ENCODE assay signal across 12 mouse cellular contexts in the genomic region with DNA sequence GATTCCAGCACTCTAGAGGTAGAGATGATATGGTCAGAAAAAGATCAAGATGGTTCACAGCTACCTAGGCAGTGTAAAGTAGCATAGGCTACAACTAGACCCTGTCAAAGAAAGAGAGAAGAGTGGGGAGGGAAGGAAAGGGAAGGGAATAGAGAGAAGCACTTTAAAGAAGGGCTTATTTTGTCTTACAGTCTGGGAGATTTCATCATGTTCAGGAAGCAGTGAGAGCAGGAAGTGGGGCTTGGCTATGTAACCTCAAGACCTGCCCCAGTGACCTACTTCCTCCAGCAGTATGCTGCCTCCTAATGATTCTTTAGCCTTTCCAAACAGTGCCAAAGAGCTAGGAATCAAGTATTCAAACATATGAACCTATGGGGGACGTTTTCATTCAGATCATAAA. TPM values are rescaled to one million over a fixed set of nuclear protein-coding genes. Genes with fewer than 3 reads are reported as not detected.
DNase-seq lines count a peak whose midpoint lies in the region; ATAC-seq and TF ChIP-seq lines count a peak whose summit lies in the region.
"Had no signal": no experiment of that assay in that cellular context is flagged by ENCODE, and none has a peak within 500 bp of the region (broad histone marks: within the 10 kb centered on the region; RNA-seq: fewer than 3 reads in every experiment).

No protein-coding gene starts in this region.

- ATAC-seq in liver, postnatal 0 days = peak; percentile 68
- no peak for ATAC-seq in liver, embryonic 12.5 days
- ATAC-seq in megakaryocyte-erythroid progenitor cell, adult 5-6 weeks (replicated peaks; ENCODE audit: low FRiP score, low TSS enrichment, poor library complexity, severe bottlenecking) = 0 out of 2 replicates have a peak, but pooled peaks have one; percentile 25

- H3K27ac ChIP-seq in liver, postnatal 0 days (ENCODE audit: low read depth) = peak overlapping the region; percentile 23; the same call in 1 of the 2 replicates
- H3K27ac ChIP-seq in liver, embryonic 12.5 days = no peak overlapping the region
- H3K27ac ChIP-seq in MEL (ENCODE audit: control insufficient read depth, low read depth, low read length) = no peak overlapping the region
- H3K27ac ChIP-seq in heart, adult 2 months = no peak overlapping the region
- H3K27ac ChIP-seq: kidney, embryonic 15.5 days; limb, embryonic 10.5 days had no signal

- peaks cover 29% of the 10 kb centered on the region for H3K4me1 ChIP-seq in liver, postnatal 0 days (ENCODE audit: insufficient read depth)
- H3K4me1 ChIP-seq in liver, embryonic 12.5 days = peaks cover 63% of the 10 kb centered on the region
- peaks cover 0 to 7% of the 10 kb centered on the region in 2 experiments; a peak in 1 of 4 replicates for H3K4me1 ChIP-seq in MEL (ENCODE audit: control insufficient read depth in 1 of 2, insufficient read depth in 2 of 2, low read length in 2 of 2)
- peaks cover 11% of the 10 kb centered on the region for H3K4me1 ChIP-seq in heart, adult 2 months (ENCODE audit: control insufficient read depth, insufficient read depth, low read length)

- WGBS in liver, postnatal 0 days (ENCODE audit: insufficient replicate concordance) = 43% methylated on average over 1 of the region's 1 CpGs
- 54% methylated on average over 1 of the region's 1 CpGs for WGBS in liver, embryonic 12.5 days (ENCODE audit: insufficient replicate concordance)
- 50% methylated on average over 1 of the region's 1 CpGs for WGBS in heart, adult 2 months

- no peak for TF ChIP-seq RAD21 in MEL (IDR thresholded peaks at IDR 0.05; ENCODE audit: low read depth, low read length)

- no peaks in the 10 kb centered on the region for H3K9me3 ChIP-seq in liver, postnatal 0 days (ENCODE audit: low read length)
- no peaks in the 10 kb centered on the region for H3K9me3 ChIP-seq in liver, embryonic 12.5 days (replicated peaks)
- H3K9me3 ChIP-seq in MEL (replicated peaks; ENCODE audit: insufficient read depth, low read length) = no peaks in the 10 kb centered on the region
- H3K9me3 ChIP-seq: limb, embryonic 10.5 days had no signal

- H3K79me2 ChIP-seq in MEL (ENCODE audit: control insufficient read depth, insufficient read depth, low read length, poor library complexity) = peaks cover 62% of the 10 kb centered on the region
- H3K79me2 ChIP-seq in heart, adult 2 months (replicated peaks; ENCODE audit: control insufficient read depth, insufficient read depth, low read length) = peaks cover 11% of the 10 kb centered on the region

- no peaks in the 10 kb centered on the region for H3K27me3 ChIP-seq in liver, postnatal 0 days (ENCODE audit: insufficient read depth, low read length)
- no peaks in the 10 kb centered on the region for H3K27me3 ChIP-seq in liver, embryonic 12.5 days (replicated peaks)
- H3K27me3 ChIP-seq in MEL (ENCODE audit: control insufficient read depth in 1 of 2, insufficient read depth in 2 of 2, low read length in 2 of 2) = no peaks in the 10 kb centered on the region
- no peaks in the 10 kb centered on the region for H3K27me3 ChIP-seq in heart, adult 2 months (ENCODE audit: control insufficient read depth, insufficient read depth, low read length)
- H3K27me3 ChIP-seq: kidney, embryonic 15.5 days had no signal

- no peaks in the 10 kb centered on the region for H3K36me3 ChIP-seq in liver, postnatal 0 days (replicated peaks; ENCODE audit: insufficient read depth, low read length)
- H3K36me3 ChIP-seq in liver, embryonic 12.5 days = peaks cover 13% of the 10 kb centered on the region
- H3K36me3 ChIP-seq in MEL (ENCODE audit: control insufficient read depth in 1 of 2, insufficient read depth in 2 of 2, low read length in 2 of 2) = peaks cover 5 to 8% of the 10 kb centered on the region in 2 experiments
- H3K36me3 ChIP-seq in heart, adult 2 months (ENCODE audit: control insufficient read depth, insufficient read depth, low read length) = peaks cover 11% of the 10 kb centered on the region

- no peak for DNase-seq in liver, postnatal 0 days
- DNase-seq in MEL (ENCODE audit: low read depth, low spot score) = peak; percentile 47
- DNase-seq in thymus, postnatal 25 days = peak; percentile 48
- no peak for DNase-seq in cerebellum, adult 9-11 months
- DNase-seq in urinary bladder, postnatal 4 days (ENCODE audit: low spot score in 2 of 2) = no peak
- DNase-seq in heart, adult 2 months = no peak
- DNase-seq: cerebellum, adult 9-10 months; right cerebral cortex, postnatal 4 days had no signal

- H3K4me2 ChIP-seq in liver, postnatal 0 days (ENCODE audit: low read depth, low read length) = peak overlapping the region; percentile 22; the same call in 1 of the 2 replicates
- H3K4me2 ChIP-seq in liver, embryonic 12.5 days = no peak overlapping the region
- H3K4me2 ChIP-seq: kidney, embryonic 15.5 days had no signal

- no peak overlapping the region for H3K9ac ChIP-seq in liver, postnatal 0 days (replicated peaks)
- no peak overlapping the region for H3K9ac ChIP-seq in liver, embryonic 12.5 days
- H3K9ac ChIP-seq in MEL (ENCODE audit: control insufficient read depth, low read depth, low read length, poor library complexity, severe bottlenecking) = no peak overlapping the region
- H3K9ac ChIP-seq in heart, adult 2 months (ENCODE audit: low read depth, low read length) = no peak overlapping the region
- H3K9ac ChIP-seq: kidney, embryonic 15.5 days had no signal

- H3K4me3 ChIP-seq in liver, postnatal 0 days (ENCODE audit: low read depth, low read length) = no peak overlapping the region
- no peak overlapping the region for H3K4me3 ChIP-seq in liver, embryonic 12.5 days
- H3K4me3 ChIP-seq in MEL (ENCODE audit: control insufficient read depth in 1 of 2, insufficient read depth in 1 of 2, low read depth in 2 of 2, low read length in 2 of 2) = no peak overlapping the region
- H3K4me3 ChIP-seq in heart, adult 2 months = no peak overlapping the region
- H3K4me3 ChIP-seq: kidney, embryonic 15.5 days; limb, embryonic 10.5 days had no signal

- no peak for TF ChIP-seq POLR2A in MEL (IDR thresholded peaks at IDR 0.05; ENCODE audit: control insufficient read depth in 1 of 2, insufficient read depth in 1 of 2, low read depth in 1 of 2, low read length in 2 of 2, poor library complexity in 1 of 2)
- TF ChIP-seq POLR2A in heart, adult 2 months (IDR thresholded peaks at IDR 0.05; ENCODE audit: insufficient read depth, low read depth, low read length) = no peak

- TF ChIP-seq EP300 in liver, postnatal 0 days (IDR thresholded peaks at IDR 0.05; ENCODE audit: low read depth) = no peak
- no peak for TF ChIP-seq EP300 in MEL (IDR thresholded peaks at IDR 0.05; ENCODE audit: low read depth in 1 of 2, low read length in 2 of 2)
- no peak for TF ChIP-seq EP300 in heart, adult 2 months (IDR thresholded peaks at IDR 0.05; ENCODE audit: insufficient read depth, low read depth, low read length)

- no peak for TF ChIP-seq CTCF in liver, postnatal 0 days (IDR thresholded peaks at IDR 0.05; ENCODE audit: low read depth)
- TF ChIP-seq CTCF in MEL (IDR thresholded peaks at IDR 0.05 in 2 of 3, conservative IDR thresholded peaks at IDR 0.05 in 1 of 3; ENCODE audit: control insufficient read depth in 1 of 3, insufficient read depth in 1 of 3, low read depth in 2 of 3, low read length in 3 of 3, poor library complexity in 1 of 3, severe bottlenecking in 1 of 3) = no peak
- TF ChIP-seq CTCF in heart, adult 2 months (IDR thresholded peaks at IDR 0.05) = no peak

- intact Hi-C loops in heart, adult 2 months (cut with DNase I) = no loop called here

TF ChIP-seq in MEL, 35 proteins besides CTCF, POLR2A, EP300 and RAD21:
- TF ChIP-seq ZMIZ1 (IDR thresholded peaks at IDR 0.05; ENCODE audit: low read depth, low read length) (no peak), ELF1 (IDR thresholded peaks at IDR 0.05; ENCODE audit: low read depth, low read length) (peak; percentile 66; the same call in 1 of the 2 replicates)

RNA-seq across cellular contexts. Expression of gene Senp6, which starts 14.2 kb away (rescaled TPM):
- 15.7 and 16.2 TPM in 2 replicates for polyA plus RNA-seq in liver, postnatal 0 days (2015; fragmentation: Nextera tagmentation; extraction: Ambion mirVana)
- 29.8 and 30.7 TPM in 2 replicates for polyA plus RNA-seq in liver, embryonic 12.5 days (2016; fragmentation: Nextera tagmentation; extraction: Ambion mirVana)
- total RNA-seq in MEL (2012; rRNA removed) = 70.5 and 71.1 TPM in 2 replicates
- polyA plus RNA-seq in MEL (2012; ENCODE audit: insufficient read depth in 1 of 2, insufficient read length in 2 of 2, low read depth in 1 of 2, low replicate concordance in 2 of 2, missing spikeins in 1 of 2) = 100 to 1,000 TPM in 1 of 2 experiments, 10 to 100 TPM in 1; 67.0 to 670 TPM
- total RNA-seq in megakaryocyte-erythroid progenitor cell, adult 5-6 weeks (2014; fragmentation: Nextera tagmentation) = 143 and 186 TPM in 2 replicates
- 169 and 190 TPM in 2 replicates for total RNA-seq in megakaryocyte-erythroid progenitor cell, adult 5-6 weeks (2017)
- total RNA-seq in heart, adult 2 months (2021) = 10 to 100 TPM; 62.5 to 72.7 TPM
- 9.6 and 18.0 TPM in 2 replicates for polyA plus RNA-seq in heart, adult 2 months (2012; rRNA removed)

Comparison
In these comparisons a context has a peak if more than half of its experiments do, and no peak if none do; other contexts are left out.
1. DNase-seq: peak in MEL (single experiment) and thymus, postnatal 25 days (single experiment); none in liver, postnatal 0 days (single experiment), cerebellum, adult 9-11 months (single experiment), urinary bladder, postnatal 4 days (0 of 2) and heart, adult 2 months (0 of 2).